Mouse (Mus musculus) brain, embryonic 14.5 days (tissue): Measurements from ENCODE around the gene Nps.

Source experiments
- CTCF ChIP-seq: fragments of 200-500 bp; IDR thresholded peaks from 2 replicates; pipeline ENCODE4 v1.5.1; 2012; ENCODE audit warnings: inconsistent platforms, mild to moderate bottlenecking, moderate library complexity, borderline replicate concordance; ENCODE audit not compliant: insufficient read depth, insufficient read length; ENCODE audit errors: extremely low read depth
- POLR2A ChIP-seq: fragments of 200-500 bp; IDR thresholded peaks from 2 replicates; pipeline ENCODE4 v1.6.1; 2012; ENCODE audit warnings: mild to moderate bottlenecking, inconsistent platforms, borderline replicate concordance; ENCODE audit not compliant: poor library complexity, insufficient read depth, insufficient read length, severe bottlenecking; ENCODE audit errors: extremely low read depth

- TF ChIP-seq CTCF (no peak), POLR2A (no peak)
These were observed 31.5 kb downstream of the Nps start for GRCm38 (mm10) chr7:135289976-135290375.
